Mouse (Mus musculus): Measurements from ENCODE around the gene Pxt1.

GRCm38 (mm10) chr17:28899427-28899826 is 44.2 kb downstream of the Pxt1 start:
- TF ChIP-seq CTCF (IDR thresholded peaks at IDR 0.05; ENCODE audit: low read depth) = no peak
- TF ChIP-seq EP300 (IDR thresholded peaks at IDR 0.05; ENCODE audit: low read depth) = no peak

Measured in liver, embryonic 14.5 days (tissue).